15 mouse cellular contexts compared by ENCODE assay signal in genomic region chr11:63456356-63456755, GRCm38 (mm10).
DNase-seq lines count a peak whose midpoint lies in the region; ATAC-seq lines count a peak whose summit lies in the region.
"Had no signal": no experiment of that assay in that cellular context is flagged by ENCODE, and none has a peak within 500 bp of the region (broad histone marks: within the 10 kb centered on the region; RNA-seq: fewer than 3 reads in every experiment).

No protein-coding gene starts in this region.

- peak; percentile 64 for DNase-seq in heart, adult 11 months
- DNase-seq in heart, postnatal 36 days = no peak
- DNase-seq in midbrain, embryonic 10.5 days (ENCODE audit: low spot score) = no peak
- no peak for DNase-seq in midbrain, embryonic 11.5 days (ENCODE audit: low spot score, missing footprints)
- peak; percentile 39 for DNase-seq in embryo, embryonic 10.5 days (ENCODE audit: low spot score)
- DNase-seq in lung, postnatal 14 days = peak; percentile 8
- DNase-seq in adrenal gland, adult (ENCODE audit: inconsistent age in 2 of 2, low spot score in 1 of 2) = no peak
- DNase-seq: adrenal gland, postnatal 25 days; cerebellum, adult 11 months; gastrocnemius, postnatal 14 days had no signal

- WGBS in midbrain, embryonic 10.5 days = 71% methylated on average over 3 of the region's 3 CpGs
- 64% methylated on average over 3 of the region's 3 CpGs for WGBS in midbrain, embryonic 11.5 days
- 75% methylated on average over 3 of the region's 3 CpGs for WGBS in intestine, embryonic 15.5 days

- H3K36me3 ChIP-seq in midbrain, embryonic 10.5 days = peaks cover 3% of the 10 kb centered on the region; the same call in 1 of the 2 replicates
- no peaks in the 10 kb centered on the region for H3K36me3 ChIP-seq in midbrain, embryonic 11.5 days (ENCODE audit: control insufficient read depth, insufficient read depth, low read length)
- H3K36me3 ChIP-seq in intestine, embryonic 15.5 days = no peaks in the 10 kb centered on the region
- H3K36me3 ChIP-seq: embryonic facial prominence, embryonic 12.5 days; forebrain, embryonic 15.5 days; limb, embryonic 15.5 days had no signal

- no peak for ATAC-seq in midbrain, embryonic 11.5 days (ENCODE audit: low FRiP score)
- ATAC-seq in intestine, embryonic 15.5 days = no peak
- ATAC-seq: forebrain, embryonic 15.5 days; intestine, postnatal 0 days had no signal

- no peak overlapping the region for H3K9ac ChIP-seq in midbrain, embryonic 11.5 days (ENCODE audit: low read length)
- no peak overlapping the region for H3K9ac ChIP-seq in intestine, embryonic 15.5 days
- H3K9ac ChIP-seq: embryonic facial prominence, embryonic 12.5 days; forebrain, embryonic 15.5 days; limb, embryonic 15.5 days had no signal

- H3K9me3 ChIP-seq in midbrain, embryonic 10.5 days (replicated peaks) = peaks cover 10% of the 10 kb centered on the region
- H3K9me3 ChIP-seq in midbrain, embryonic 11.5 days (ENCODE audit: control insufficient read depth, low read length) = peaks cover 5% of the 10 kb centered on the region; the same call in 1 of the 2 replicates
- no peaks in the 10 kb centered on the region for H3K9me3 ChIP-seq in intestine, embryonic 15.5 days
- H3K9me3 ChIP-seq: forebrain, embryonic 15.5 days; limb, embryonic 15.5 days had no signal

- no peak overlapping the region for H3K4me2 ChIP-seq in midbrain, embryonic 11.5 days
- H3K4me2 ChIP-seq in intestine, embryonic 15.5 days (replicated peaks) = no peak overlapping the region
- H3K4me2 ChIP-seq: embryonic facial prominence, embryonic 12.5 days; forebrain, embryonic 15.5 days; limb, embryonic 15.5 days had no signal

- H3K27ac ChIP-seq in midbrain, embryonic 10.5 days (replicated peaks) = peak overlapping the region; percentile 83; the same call in 1 of the 2 replicates
- no peak overlapping the region for H3K27ac ChIP-seq in midbrain, embryonic 11.5 days (ENCODE audit: low read depth, low read length)
- no peak overlapping the region for H3K27ac ChIP-seq in intestine, embryonic 15.5 days
- H3K27ac ChIP-seq: embryonic facial prominence, embryonic 12.5 days; forebrain, embryonic 15.5 days; limb, embryonic 15.5 days had no signal

- H3K4me3 ChIP-seq in midbrain, embryonic 10.5 days = no peak overlapping the region
- no peak overlapping the region for H3K4me3 ChIP-seq in midbrain, embryonic 11.5 days (ENCODE audit: low read depth, low read length)
- H3K4me3 ChIP-seq in intestine, embryonic 15.5 days (replicated peaks) = no peak overlapping the region
- H3K4me3 ChIP-seq: embryonic facial prominence, embryonic 12.5 days; forebrain, embryonic 15.5 days; limb, embryonic 15.5 days had no signal

- intact Hi-C loops in heart, postnatal 36 days (cut with DNase I) = no loop called here

- peaks cover 39% of the 10 kb centered on the region for H3K4me1 ChIP-seq in midbrain, embryonic 10.5 days
- peaks cover 27% of the 10 kb centered on the region for H3K4me1 ChIP-seq in midbrain, embryonic 11.5 days (ENCODE audit: control insufficient read depth, insufficient read depth, low read length)
- no peaks in the 10 kb centered on the region for H3K4me1 ChIP-seq in intestine, embryonic 15.5 days (replicated peaks)

- H3K27me3 ChIP-seq in midbrain, embryonic 10.5 days (ENCODE audit: low read depth, poor library complexity, severe bottlenecking) = peaks cover 54% of the 10 kb centered on the region
- no peaks in the 10 kb centered on the region for H3K27me3 ChIP-seq in midbrain, embryonic 11.5 days (ENCODE audit: control insufficient read depth, insufficient read depth, low read length)
- H3K27me3 ChIP-seq in intestine, embryonic 15.5 days (replicated peaks) = no peaks in the 10 kb centered on the region
- H3K27me3 ChIP-seq: embryonic facial prominence, embryonic 12.5 days; limb, embryonic 15.5 days had no signal

Comparison
In these comparisons a context has a peak if more than half of its experiments do, and no peak if none do; other contexts are left out.
1. DNase-seq: peak in heart, adult 11 months (single experiment), embryo, embryonic 10.5 days (single experiment) and lung, postnatal 14 days (single experiment); none in heart, postnatal 36 days (0 of 2), midbrain, embryonic 10.5 days (single experiment), midbrain, embryonic 11.5 days (single experiment) and adrenal gland, adult (0 of 2).